Mouse (Mus musculus) layer of hippocampus, postnatal 25 days (tissue): ENCODE measurements around the gene Sh3gl1. TPM values are rescaled to one million over a fixed set of nuclear protein-coding genes. Genes with fewer than 3 reads are reported as not detected.
A peak's percentile ranks its signal among the peaks of the same experiment; 100 is the strongest.
"Not testable (repeated sequence)": the region's sequence is repeated elsewhere in the genome, so short reads cannot be mapped to it uniquely, and the experiment has no call there.

Experiments
- DNase-seq, 2 experiments: peaks; one replicate each; pipeline ENCODE4 v3.0.0; 2022; ENCODE audit warnings: mixed read lengths in 2 of 2, low spot score in 1 of 2; ENCODE audit errors: extremely low spot score in 1 of 2
- total RNA-seq, 2 experiments: library from RNA; stranded (reverse); gene quantifications; 2 replicates each; pipeline ENCODE4 v1.2.3; 2021

The Sh3gl1 gene
- total RNA-seq: 10 to 100 TPM; 63.1 to 64.0 TPM

DNA sequence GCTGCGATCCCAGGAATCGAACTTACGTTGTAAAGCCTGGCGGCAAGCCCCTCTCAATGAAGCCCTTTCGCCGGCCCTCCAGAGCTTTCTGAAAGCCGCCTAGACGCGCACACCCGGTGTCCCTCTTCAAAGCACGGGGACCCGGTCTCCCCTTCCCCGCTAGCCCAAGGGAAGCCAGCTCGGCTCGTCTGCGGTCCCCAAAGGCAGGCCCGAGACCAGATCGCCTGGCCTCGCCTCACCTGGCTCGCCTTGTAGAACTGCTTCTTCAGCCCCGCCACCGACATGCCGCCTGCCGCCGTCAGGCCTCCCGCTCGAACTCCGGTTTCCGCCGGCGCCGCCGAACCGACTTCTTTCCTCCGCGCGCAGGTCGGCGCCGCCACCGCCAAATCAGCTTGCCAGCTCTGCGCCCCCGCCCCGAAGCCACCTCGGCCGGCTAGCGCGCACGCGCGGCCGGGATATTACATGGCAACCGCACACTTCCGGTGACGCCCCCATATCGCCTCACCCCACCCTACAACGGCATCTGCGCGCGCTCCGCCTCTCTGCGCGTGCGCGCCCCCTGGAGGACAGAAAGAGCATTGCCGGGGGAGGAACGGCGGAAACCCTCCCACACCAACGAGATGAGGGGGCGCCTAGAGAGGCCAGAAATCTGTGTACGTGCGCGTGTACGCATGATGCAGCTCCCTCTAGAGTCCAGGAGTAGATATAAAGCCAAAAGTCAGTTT is at the start of gene Sh3gl1:
TSS of gene Sh3gl1 (minus strand) at position 460 of the 725 bp plus-strand sequence.
- peak; percentile 98 to 99 for DNase-seq

DNA sequence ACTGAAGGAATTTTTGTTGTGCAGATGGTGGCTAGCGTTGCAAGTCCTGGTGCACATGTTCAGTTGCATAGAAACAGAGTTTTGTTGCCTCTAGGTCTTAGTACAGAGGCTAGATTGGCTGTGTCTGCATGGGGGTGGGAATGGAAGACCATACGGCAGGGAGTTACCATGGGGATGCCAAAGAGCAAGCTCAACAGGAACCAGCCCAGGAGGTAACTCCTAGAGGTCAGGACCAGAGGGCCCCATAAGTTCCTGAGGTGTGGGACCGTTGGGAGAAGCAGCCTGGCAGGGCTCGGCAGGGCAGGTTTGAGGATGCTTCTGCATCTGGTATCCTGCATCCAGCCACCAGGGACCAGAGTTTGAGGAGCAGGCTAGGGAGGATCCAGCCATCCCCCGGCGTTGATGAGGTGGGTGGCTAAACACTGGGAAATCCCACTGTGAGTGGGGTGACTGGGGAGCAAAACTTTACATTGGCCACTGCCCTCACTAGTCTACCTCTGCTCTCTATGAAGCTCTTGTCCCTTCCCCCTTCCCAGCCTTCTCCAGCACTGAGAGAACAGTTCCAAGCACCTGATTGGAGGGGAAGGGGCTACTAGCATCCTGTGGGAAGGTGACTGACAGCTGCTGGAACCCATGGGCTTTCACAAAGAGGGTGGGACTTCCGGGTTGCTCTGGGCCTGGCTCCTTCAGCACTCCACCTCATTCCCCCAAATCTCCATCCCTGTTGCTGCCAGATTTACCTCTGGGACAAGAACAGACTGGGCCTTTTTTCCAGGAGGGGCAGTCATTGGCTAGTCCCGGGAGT is 44.5 kb upstream of the Sh3gl1 start:
- DNase-seq: peak in 1 of 2 experiments; percentile 38

DNA sequence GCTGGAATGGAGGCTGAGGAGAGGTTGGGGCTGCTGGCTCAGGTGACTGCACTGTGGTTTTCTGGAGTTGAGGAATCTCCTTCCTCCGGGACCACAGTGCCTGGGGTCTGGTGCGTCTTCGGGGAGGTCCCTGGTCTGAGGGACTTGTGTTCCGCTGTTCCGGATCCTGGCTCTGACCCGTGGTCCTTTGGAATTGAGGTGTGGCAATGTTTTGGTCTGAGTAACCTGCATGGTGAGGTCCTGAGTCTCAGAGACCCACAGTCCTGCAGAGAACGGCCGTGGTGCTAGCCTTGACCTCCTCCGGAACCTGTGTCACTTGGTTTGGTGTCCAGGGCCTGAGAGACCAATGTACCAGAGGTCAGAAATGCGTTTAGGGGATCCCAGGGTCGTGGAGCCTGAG is 43.5 kb upstream of the Sh3gl1 start:
- DNase-seq: no peak

DNA sequence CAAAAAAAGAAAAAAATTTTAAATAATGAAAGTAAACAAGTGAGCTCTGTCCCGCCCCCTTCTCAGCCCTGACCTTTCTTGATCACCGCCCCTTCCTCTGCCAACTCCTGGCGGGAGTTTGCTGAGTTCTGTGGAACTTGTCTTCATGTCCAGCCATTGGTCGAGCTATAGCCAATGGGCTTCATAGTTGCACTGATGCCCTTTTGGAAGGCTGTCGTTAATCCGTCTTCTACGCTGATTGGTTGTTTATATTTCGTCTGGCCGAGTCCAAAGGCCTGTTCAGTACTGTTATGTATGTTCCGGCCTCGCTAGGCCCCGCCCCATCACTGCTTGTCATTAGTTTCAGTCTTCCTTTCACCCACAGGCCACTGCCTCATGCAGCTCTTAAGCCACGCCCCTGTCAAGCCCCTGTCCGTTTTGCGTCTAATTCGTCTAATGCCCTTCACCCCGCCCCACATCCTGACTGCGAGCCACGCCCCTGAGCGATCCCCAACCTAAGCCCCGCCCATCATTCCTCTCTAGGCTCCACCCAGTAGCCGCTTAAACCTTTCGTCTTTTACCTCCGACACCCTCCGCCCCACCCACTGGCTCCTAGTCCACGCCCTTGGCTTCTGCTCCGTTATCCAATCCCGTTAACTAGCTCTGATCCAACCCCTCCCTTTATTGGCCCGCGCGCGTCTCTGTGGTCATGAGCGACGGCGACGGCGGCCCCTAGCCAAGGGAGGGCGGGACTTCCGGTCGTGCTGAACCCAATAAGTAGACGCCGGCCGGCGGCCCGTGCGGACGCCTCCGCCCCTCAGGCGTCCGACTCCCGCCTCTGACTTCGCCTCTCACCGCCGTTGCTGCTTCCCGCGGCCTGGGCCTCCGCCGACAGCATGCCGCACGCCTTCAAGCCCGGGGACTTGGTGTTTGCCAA is 42.7 kb upstream of the Sh3gl1 start, which contains the start of gene Hdgfl2:
TSS of gene Hdgfl2 (plus strand) at position 755 of the 916 bp plus-strand sequence.
- peak; percentile 96 to 99 for DNase-seq

DNA sequence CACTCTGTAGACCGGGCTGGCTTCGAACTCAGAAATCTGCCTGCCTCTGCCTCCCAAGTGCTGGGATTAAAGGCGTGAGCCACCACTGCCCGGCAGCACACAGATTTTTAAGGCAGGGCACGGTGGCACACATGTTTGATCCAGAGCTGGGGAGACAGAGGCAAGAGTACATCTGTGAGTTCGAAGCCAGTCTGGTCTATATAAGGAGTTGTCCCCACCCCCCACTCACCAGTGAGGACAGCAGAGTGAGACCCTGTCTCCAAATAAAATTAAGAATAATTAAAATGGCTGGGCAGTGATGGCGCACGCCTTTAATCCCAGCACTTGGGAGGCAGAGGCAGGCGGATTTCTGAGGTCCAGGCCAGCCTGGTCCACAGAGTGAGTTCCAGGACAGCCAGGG is 41.9 kb upstream of the Sh3gl1 start:
- not testable (repeated sequence) for DNase-seq

DNA sequence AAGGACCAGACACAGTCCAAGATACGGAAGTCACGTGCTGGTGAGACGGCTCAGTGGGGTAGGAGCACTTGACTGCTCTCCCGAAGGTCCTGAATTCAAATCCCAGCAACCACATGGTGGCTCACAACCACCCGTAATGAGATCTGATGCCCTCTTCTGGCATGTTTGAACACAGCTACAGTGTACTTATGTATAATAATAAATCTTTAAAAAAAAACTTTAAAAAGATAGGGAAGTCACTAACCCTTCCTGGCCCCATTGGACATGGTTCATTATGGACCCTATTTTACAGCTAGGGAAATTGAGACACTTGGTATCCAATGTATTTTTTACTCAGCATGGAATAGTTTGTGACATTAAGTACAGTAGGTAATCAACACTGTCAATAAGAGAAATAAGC is 41.1 kb upstream of the Sh3gl1 start:
- no peak for DNase-seq

DNA sequence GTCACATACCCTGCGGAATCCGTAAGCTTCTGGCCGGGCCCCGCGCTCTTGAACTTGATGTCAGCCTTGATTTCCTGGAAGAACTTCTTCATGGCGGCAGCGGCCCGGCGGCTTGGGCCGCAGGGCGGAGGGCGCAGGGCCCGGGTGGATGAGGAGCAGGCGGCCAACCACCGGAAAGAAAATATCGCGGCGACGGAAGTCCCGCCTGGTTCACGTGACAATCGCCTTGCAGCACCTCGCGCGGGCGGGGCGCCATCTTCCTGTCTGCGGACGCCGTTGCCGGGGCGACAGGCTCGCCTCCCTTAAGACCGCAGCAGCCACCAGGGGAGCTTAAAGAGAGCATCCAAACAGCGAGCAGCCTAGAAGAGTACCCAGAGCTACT is 38.4 kb upstream of the Sh3gl1 start, which contains the start of gene Ubxn6:
TSS of gene Ubxn6 (minus strand) at position 202 of the 382 bp plus-strand sequence.
- peak; percentile 91 to 96 for DNase-seq

DNA sequence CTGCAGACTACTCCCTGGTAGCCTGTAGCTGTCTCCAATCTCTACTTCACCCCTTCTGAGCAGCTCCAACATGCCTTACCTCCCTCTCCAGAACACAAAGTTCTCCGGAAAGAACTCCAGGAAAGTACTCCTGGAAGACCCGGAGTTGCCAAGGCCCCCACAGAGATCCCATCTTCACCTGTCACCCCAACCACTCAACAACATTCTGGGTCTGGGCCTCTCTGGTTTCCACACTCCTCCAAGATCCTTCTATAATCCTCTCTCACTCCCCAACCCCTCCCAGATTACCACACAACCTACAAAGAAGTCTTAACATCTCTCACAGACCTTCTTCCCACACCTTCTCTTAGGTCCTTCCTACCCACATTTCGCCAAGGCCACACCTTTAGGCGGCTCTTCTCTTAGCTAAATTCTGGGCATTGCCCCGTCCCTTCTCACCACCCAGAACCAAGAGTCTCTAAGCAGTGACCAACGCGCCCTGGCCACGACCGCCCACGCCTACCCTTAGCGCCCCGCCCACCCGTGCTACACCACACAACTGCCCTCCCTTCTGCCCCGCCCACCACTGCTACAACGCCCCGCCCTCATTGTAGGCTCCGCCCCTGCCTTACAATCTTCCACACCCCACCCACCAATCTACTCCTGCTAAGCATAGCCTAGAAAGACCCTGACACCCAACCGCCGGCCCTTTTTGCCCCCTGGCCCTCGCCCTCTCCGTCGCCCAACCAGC is 37.8 kb upstream of the Sh3gl1 start:
- peak in 1 of 2 experiments; percentile 56 for DNase-seq

DNA sequence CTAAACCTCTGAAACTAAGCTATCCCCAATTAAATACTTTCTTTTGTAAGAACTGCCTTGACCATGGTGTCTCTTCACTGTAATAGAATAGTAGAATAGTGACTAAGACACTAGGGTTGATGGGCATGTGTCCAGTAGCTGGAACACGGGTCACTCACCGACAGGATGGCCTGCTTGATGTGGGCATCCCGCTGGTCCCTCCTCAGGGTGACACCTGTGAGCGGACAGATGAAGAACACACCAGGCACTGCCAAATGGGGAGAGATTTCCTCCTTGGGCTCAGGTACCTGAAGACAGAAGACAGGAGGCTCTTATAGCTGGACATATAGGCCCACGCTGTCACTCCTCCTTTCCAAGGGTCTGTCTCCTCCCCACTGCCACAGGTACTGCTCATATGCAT is 35.8 kb upstream of the Sh3gl1 start:
- DNase-seq: no peak

DNA sequence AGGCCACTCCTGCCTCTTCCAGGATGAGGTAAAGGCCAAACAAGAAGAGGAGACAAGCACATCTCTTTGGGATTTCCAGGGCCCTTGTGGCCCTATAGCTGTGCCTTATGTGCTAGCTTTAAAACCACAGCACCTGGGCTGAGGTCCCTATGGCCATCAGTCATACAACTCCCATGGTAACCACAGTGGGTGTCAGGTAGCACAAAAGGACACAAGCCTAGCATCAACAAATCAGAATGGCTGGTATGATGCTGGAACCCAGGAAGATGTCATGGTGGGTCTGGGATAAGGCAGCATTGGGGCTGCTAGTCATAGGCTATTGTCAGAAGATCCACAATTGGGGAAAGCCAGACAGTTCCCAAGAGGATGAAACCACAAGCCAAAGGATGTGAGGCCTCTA is 34.7 kb upstream of the Sh3gl1 start:
- DNase-seq: no peak

DNA sequence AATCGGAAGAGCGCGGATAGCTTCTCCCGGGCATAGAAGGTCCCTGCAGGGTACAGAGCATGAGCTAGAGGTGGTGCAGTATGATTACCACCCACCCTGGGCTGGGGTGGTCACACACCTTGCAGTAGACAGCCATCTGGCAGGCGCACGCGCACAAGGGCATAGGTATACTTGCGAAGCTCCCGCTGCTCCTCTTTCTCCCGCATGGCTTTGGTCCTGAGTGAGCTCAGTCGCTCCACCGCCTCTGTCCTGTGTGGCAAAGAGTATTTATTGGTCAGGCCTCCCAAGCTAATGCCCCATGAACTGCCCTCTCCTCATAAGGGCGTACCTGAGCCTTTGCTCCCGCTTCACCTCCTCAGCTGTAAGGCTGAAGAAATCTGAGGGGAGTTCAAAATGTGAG is 32.6 kb upstream of the Sh3gl1 start:
- no peak for DNase-seq

DNA sequence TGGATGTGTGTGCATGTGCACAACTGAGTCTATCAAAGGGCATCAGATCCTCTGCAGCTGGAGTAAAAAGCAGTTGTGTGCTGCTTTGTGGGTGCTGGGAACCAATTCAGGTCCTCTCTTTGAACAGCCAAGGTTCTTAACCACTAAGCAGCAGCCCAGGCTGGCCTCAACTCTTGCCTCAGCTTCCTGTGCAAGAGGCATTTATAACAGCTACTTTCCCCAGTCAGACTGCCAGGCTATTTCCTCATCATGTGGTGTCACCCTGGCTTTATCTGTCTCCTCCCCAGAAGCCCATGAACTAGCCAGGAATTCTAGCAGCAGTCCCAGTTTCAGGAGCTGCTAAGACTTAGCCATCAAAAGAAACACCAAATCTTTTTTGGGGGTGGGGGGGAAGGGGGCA is 30.0 kb upstream of the Sh3gl1 start:
- no peak for DNase-seq

DNA sequence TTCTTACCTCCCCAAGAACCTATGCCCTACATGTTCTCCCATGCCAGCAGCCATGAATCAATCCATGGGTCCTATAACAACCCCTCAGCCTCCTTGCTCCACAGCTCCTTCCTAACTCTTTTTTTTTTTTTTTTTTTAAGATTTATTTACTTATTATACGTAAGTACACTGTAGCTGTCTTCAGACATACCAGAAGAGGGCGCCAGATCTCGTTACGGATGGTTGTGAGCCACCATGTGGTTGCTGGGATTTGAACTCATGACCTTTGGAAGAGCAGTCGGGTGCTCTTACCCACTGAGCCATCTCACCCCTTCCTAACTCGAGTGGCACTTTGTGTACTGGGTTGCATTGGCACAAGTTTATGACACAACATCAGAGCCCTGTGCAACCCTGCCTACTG is 29.3 kb upstream of the Sh3gl1 start:
- not testable (repeated sequence) for DNase-seq

DNA sequence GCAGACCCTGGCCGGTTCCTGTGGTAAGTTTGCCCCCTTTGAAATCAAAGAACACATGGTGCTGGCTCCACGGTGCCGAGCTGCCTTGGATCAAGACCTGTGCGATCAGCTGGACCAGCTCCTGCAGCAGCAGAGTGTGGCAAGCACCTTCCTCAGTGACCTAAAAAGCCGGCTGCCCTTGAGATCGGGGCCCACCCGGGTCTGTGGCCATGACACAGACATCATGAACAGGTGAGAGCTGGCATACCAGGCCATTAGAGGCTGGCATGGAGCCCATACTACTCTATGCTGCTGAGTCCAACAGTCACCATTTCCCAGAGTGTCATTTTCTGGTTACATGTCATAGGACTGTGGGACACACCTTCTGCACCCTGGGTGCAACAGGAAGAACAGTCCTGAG is 25.6 kb upstream of the Sh3gl1 start:
- DNase-seq: no peak

DNA sequence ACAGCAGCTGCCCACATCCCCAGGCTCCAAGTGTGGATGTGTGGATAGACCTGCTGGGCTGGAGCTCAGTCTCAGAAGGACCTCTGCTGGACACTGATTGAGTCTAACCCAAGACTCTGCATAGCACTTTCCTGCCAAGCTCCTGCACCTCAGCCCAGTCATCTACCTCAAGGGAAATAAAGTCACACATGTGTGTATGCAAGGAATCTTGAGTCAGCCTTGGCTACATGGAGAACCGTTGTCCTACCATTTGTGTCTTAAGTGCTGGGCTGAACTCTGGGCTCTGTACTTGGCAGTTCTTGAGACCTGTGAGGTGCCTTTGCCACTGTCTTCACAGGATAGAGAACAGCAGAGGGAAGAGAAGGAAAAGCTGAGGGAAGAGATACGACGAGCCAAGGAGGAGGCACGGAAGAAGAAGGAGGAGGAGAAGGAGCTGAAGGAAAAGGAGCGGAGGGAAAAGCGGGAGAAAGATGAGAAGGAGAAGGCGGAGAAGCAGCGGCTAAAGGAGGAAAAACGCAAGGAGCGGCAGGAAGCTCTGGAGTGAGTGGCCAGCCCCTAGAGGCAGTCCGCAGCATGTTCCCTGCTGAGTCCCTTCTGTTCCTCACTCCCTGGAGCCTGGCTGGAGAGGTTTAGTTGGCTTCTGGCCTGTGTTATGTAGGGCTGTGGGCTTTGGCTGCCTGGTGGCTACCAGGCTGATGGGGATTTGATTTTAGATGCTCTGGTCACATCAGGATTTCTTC is 21.1 kb upstream of the Sh3gl1 start:
- no peak for DNase-seq

DNA sequence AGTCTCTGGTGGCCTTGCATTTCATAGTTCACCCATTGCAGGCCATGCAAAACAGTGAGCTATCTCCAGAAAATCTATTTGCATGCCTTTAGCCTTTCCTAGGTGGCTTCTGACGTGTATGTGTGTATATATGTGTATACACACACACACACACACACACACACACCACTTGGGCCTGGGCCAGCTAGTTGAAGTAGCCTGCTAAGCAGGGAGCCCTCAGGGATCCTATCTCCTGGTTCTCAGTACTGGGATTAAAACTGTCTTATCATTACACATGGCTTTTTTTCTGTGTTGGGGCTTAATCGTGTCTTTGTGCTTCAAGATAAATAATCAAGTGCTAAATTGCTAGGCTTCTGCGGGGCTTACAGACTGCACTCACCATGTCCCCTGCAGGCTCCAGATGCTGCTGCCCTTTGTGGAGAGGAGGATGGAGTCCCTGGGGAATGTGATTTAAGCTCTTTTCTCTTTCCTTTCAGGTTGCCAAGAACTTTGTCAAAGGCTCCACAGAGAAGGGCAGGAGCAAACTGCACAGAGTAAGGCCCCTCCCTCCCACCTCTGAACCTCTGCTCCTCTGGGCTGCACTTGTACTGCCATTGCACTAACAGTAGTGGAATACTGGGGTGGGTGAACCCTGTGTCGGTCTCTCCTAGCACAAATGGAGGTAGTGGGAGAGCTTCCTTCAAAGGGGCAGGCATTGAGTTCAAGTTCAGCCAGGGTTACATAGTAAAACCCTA is 19.7 kb upstream of the Sh3gl1 start:
- no peak for DNase-seq

DNA sequence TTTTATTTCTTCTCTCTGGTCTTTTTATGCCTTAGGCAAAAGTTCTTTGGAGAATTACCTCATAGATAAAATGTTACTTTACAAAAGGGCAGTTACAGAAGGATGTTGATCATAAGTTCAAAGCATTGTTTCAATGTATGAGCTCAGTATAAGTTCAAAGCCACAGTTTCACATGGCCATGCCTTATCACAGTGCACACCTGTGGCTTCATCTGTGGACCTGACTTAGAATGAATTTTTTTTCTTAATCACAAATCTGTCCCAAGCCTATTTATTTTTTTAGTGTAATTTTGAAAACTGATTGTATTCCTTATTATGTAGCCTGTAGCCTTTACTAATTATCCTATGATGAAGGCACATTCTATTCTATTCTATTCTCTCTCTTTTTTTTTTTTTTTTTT is 18.5 kb upstream of the Sh3gl1 start:
- no peak for DNase-seq

DNA sequence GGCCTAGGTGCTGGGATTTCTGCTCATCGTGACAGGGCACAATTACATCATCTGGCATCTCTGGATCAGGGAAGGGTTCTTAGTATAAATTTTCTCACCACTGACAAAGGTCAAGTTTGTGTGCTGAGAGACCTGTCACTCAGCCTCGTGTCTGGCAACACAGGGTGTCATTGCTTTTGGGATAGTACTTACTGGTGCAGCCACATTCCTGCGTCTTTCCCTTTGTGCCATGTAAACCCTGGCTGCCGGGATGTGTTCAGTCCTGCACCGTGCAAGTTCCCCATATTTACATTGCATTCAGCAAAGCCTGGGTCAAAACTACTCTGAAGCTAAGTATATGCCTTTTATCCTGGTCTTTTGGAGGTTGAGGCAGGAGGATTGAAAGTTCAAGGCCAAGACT is 14.9 kb upstream of the Sh3gl1 start:
- DNase-seq: no peak

DNA sequence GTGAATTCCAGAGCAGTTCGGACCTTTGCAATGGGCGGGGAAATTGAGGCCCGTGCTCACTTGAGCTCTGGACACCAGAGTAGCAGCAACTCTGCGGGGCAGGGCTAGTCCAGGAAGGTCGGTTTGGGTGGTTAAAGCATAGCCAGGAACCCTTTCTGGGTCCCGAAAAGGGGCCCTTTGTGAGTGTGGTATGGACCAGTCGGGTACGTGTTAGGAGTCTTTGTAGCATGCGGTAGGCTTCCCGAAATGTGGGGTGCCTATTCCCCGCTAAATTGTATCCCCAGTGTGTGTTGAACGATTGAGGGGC is 4.4 kb upstream of the Sh3gl1 start:
- DNase-seq: no peak
